Mouse (Mus musculus) thymus, postnatal 25 days (tissue): ENCODE measurements at regions not wholly inside any gene's neighbourhood (a gene's known extent, or its start where the extent isn't known, plus 50 kb on each side); places are given as distances from the start of the nearest gene placed in this dataset.

Experiments used
- DNase-seq: peaks from one replicate; pipeline ENCODE4 v3.0.0; 2022

GRCm38 (mm10) chr9:122629171-122629904 is 117.8 kb upstream of the Topaz1 start:
- DNase-seq = no peak

GRCm38 (mm10) chr9:122631793-122632192 is 115.4 kb upstream of the Topaz1 start:
- no peak for DNase-seq

GRCm38 (mm10) chr9:122633484-122633883 is 113.7 kb upstream of the Topaz1 start:
- no peak for DNase-seq

DNA sequence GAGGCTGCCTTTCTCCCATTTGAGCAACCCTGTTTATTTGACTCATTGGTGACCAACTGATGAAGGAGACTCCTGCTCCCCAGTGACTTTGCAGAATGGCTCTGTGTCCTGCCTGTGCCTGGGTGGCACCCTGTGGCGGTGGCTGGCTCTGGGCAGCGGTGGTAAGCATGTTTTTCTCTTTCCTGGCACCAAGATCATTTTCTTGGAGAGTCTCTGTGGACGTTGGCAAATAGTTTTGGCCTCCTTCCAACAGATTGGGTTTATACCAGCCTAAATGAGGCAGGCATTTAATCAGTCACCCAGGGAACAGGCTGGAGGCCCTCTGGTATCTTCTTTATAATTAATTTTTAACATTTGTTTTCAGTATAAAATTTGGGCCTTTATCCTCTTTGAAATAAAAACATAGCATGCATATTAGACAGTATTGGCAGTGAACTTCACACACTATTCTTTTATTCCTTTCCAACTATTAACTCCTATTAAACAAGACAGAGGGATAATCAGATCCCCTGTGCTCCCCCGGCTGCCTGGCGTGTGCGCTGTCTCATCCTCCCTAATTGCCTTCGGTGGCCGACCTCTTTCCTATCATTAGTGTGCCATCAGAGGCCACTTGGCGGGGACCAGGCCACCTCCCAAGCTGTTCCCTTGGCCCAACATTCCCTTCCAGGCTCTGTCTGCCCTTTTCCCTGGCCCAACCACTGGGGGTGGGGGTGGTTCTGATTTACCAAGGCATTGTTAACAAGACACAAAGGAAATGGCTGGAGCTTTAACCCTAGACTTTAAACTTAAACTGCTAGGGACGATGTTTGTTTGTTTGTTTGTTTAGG is 111.8 kb upstream of the Topaz1 start:
- no peak for DNase-seq

DNA sequence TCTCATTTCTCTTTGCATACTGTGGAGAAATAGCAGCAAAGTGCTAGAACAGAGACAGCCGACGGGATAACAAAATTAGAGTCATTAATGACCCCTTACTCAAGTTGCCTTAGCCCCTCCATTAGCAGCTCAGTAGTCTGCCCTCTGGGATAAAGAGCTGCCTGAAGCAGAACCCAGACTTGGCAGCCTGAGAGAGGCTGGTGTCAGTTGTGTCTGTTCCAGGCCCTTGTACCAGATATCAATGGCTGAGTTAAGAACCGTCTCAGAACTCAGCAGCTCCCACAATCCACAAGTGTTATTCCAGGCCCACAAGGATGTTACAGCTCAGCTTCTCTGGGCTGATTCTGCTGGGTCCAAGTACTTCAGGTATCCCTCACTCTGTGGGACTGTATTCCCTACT is 109.6 kb upstream of the Topaz1 start:
- no peak for DNase-seq

- no peak for DNase-seq
Observed at GRCm38 (mm10) chr9:122639239-122639638, 107.9 kb upstream of the Topaz1 start.

DNA sequence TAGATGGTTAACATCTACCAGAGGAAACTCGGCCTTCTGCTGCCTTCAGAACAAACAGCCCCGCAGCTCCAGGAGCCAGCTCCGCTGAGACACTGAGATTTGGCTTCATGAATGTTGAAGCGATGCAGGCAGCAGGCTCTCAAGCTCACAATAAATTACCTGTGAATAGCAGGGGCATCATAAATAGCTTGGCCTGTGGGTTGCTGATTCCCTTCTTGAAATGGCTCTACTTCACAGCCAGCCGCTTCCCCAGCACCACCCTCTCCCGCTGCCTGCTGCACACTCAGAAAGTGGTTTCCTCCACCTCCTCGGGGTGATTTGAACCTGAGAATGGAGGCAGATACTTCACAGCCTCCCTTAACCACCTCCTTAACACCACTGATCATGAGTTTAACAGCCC is 104.2 kb upstream of the Topaz1 start:
- no peak for DNase-seq

DNA sequence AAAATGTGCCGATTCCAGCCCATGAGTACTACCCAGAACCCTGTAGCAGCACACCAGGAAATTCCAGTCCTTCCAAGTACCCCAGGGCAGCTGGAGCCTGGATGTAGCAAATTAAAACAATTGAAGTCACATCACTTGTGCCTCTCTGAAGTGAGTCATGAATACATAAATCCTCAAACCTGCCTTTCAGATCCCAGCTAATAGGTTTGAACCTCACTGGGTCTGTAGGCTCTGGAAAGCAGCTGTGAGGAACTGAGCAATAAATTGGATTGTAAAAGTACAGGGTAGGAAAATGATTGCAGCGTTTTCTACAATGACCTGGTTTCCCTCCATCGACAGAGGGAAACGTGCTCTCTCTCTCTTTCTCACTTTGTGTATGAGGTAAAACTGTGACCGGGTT is 101.6 kb upstream of the Topaz1 start:
- DNase-seq = no peak

DNA sequence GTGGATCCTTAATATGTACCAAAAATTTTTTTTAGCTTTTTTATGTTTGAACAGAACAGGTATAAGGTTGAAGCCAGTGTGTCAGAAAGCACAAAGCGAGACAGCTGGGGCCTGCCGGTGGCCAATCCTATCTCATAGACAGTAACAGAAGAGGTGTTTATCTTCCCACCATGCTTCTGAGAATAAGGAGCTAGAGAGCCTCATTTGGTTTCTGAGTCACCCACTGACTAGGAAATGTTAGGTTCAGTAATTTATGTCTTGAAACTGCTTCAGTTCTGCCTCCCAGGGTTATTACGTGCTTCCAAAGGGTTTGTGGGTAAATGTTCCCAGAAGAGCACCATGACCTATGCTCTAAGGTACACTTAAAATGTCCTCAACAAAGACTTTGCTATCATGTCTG is 96.3 kb upstream of the Topaz1 start:
- no peak for DNase-seq

- peak; percentile 64 for DNase-seq
Observed at GRCm38 (mm10) chr9:122655583-122655982, 91.6 kb upstream of the Topaz1 start.

DNA sequence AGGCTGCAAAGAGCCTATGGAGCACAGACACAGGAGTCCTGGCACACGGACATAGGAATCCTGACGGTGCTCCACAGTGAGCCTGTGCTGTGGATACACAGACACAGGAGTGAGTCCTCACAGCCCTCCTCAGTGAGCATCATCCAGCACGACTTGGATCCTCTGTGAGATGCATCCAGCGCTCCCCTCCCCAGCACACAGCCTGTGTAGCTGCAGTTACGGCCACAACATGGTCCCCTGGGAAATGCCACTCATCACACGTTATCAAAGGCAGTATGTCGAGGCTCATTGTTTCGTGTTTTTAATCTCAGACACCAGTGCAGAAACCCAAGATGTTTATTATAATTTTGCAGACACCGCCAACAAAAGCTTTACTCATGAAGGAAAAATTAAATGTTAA is 87.1 kb upstream of the Topaz1 start:
- DNase-seq = no peak

- no peak for DNase-seq
Observed at GRCm38 (mm10) chr9:122666978-122667645, 80.0 kb upstream of the Topaz1 start.

DNA sequence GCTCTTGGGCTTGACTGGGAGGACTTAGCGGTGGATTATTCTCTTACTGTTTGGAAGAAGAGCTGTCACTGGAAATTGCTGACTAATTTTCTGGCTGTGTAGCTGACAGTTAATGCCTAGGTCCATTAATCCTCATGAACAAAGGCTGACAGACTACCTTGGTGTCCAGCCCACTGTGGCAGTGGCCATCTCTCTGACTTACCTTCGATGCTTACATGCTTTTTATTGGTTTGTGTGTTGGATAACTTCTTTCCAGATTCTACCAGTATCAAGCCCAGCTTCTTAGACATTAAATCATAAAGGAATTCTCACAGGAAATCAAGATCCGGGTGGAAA is 79.5 kb upstream of the Topaz1 start:
- DNase-seq = no peak

GRCm38 (mm10) chr9:122673777-122674176 is 73.4 kb upstream of the Topaz1 start:
- no peak for DNase-seq

DNA sequence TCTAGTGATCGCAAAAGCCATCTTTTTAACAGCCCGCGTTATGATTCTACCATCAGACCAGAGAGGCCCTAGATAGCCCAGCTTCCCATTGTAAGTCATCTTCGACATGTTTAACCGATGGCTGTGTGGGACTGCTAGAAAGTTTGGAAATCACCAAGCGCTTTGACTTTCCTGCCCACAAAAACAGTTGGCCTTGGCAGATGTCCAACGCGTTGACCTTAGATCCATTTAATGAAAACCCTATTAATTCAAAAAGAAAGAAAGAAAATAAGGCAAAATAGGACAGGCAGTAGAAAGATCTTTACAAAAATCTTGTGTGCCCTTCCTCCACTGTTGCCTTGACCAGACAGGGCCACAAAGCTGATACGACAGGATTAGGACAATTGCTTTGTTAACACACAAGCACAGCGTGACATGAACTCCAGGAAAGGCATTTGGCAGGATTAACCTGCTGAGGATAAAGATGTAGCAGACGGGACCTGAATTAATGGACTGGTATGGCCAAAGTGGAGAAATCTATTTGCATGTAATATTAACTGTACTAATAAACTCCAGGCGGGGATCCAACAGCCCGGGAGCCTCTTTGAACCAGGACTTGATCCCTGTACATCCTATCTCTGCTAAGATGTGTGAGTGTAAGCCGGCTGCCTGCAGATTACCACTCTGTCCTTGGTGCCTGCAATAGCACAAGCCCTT is 69.0 kb upstream of the Topaz1 start:
- no peak for DNase-seq

DNA sequence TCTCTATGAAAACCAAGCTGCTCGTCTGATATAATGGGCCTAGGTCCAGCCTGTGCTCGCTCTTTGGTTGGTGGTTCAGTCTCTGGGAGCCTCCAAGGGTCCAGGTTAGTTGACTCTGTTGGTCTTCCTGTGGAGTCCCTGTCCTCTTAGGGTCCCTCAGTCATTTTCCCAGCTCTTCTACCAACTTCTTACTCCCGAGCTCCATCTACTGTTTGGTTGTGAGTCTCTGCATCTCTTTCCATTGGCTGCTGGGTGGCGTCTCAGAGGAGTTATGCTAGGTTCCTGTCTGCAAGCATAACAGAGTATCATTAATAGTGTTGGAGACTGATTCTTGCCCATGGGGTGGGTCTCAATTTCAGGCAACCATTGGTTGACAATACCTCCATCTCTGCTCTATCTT is 60.0 kb upstream of the Topaz1 start:
- no peak for DNase-seq

GRCm38 (mm10) chr9:122691879-122692278 is 55.3 kb upstream of the Topaz1 start:
- no peak for DNase-seq

DNA sequence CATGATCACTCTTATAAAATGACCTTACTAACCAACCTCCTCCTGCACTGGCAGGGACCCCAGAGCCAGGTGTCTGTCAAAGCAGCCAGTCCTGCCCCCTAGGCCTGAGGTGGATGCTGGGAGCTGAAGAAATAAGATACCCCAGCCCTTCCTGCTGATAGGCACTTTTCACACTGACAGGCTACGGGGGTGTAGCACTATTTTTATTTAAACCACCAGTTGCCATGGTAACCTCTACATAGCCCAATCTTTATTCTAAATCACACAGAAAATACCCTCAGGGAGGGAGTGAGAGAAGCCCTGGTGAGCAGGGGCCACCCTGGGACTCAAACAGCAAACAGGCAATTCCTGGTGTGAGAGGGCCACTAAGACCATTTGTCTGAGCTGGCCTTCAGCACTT is 51.4 kb upstream of the Topaz1 start:
- no peak for DNase-seq
